Comparison of ENCODE assay signal across 16 mouse cellular contexts in the genomic region with DNA sequence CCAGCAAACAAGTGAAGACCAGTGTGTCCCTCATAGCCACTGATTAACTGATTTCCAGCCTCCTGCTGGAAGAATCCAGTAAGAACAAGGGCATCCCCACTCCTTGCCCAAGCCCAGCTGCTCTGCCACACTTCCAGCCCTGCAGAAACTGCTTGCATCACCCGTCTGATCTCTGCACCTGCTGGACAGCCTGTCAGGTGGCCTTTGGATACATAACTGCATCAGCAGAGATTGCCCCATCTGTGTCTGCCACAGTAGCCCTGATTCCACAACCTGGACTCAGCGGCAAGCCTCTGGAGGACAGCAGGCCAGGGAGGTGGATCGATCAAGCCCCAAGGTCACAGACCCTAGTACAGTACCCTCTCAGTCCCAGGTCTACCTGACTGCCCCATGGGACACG. TPM values are rescaled to one million over a fixed set of nuclear protein-coding genes. Genes with fewer than 3 reads are reported as not detected.
DNase-seq lines count a peak whose midpoint lies in the region; ATAC-seq and TF ChIP-seq lines count a peak whose summit lies in the region.
"Had no signal": no experiment of that assay in that cellular context is flagged by ENCODE, and none has a peak within 500 bp of the region (broad histone marks: within the 10 kb centered on the region; RNA-seq: fewer than 3 reads in every experiment).

No protein-coding gene starts in this region.

- no peak overlapping the region for H3K4me3 ChIP-seq in kidney, adult 2 months (ENCODE audit: insufficient read depth, low read depth, low read length)
- no peak overlapping the region for H3K4me3 ChIP-seq in kidney, embryonic 14.5 days (ENCODE audit: low read length)
- H3K4me3 ChIP-seq in liver, embryonic 16.5 days (ENCODE audit: low read depth, low read length), result no peak overlapping the region
- H3K4me3 ChIP-seq: limb, embryonic 15.5 days; midbrain, embryonic 15.5 days had no signal

- WGBS in kidney, adult 2 months, result 60% methylated on average over 4 of the region's 4 CpGs
- 81% methylated on average over 4 of the region's 4 CpGs for WGBS in kidney, embryonic 14.5 days
- 58% methylated on average over 4 of the region's 4 CpGs for whole genome bisulfite sequencing in liver, embryonic 16.5 days (ENCODE audit: insufficient replicate concordance)

- DNase-seq in kidney, adult 2 months, result peak; percentile 29
- DNase-seq in MN1 (ENCODE audit: low spot score), result peak; percentile 41
- DNase-seq in kidney, postnatal 25 days, result peak; percentile 24 to 72
- no peak for DNase-seq in lung, postnatal 10 days
- no peak for DNase-seq in T-cell, adult 2 months (ENCODE audit: low spot score)
- DNase-seq: adrenal gland, postnatal 14 days; cerebellum, adult 9-10 months; heart, adult 18-20 months had no signal

- TF ChIP-seq CTCF in kidney, adult 2 months (conservative IDR thresholded peaks at IDR 0.05; ENCODE audit: insufficient read depth, insufficient read length, low read depth, low read length), result 0 out of 2 replicates have a peak, but pooled peaks have one; percentile 27

- H3K27me3 ChIP-seq in kidney, adult 2 months (replicated peaks; ENCODE audit: control insufficient read depth, insufficient read depth, low read length), result no peaks in the 10 kb centered on the region
- no peaks in the 10 kb centered on the region for H3K27me3 ChIP-seq in kidney, embryonic 14.5 days (ENCODE audit: control insufficient read depth, insufficient read depth, low read length)
- no peaks in the 10 kb centered on the region for H3K27me3 ChIP-seq in liver, embryonic 16.5 days (ENCODE audit: control insufficient read depth, insufficient read depth, low read depth, low read length)
- H3K27me3 ChIP-seq: limb, embryonic 15.5 days; midbrain, embryonic 15.5 days had no signal

- no peak overlapping the region for H3K27ac ChIP-seq in kidney, adult 2 months (ENCODE audit: insufficient read depth, low read depth, low read length)
- H3K27ac ChIP-seq in kidney, embryonic 14.5 days (ENCODE audit: low read depth, low read length), result no peak overlapping the region
- H3K27ac ChIP-seq in liver, embryonic 16.5 days (ENCODE audit: low read length), result peak overlapping the region; percentile 29; the same call in 1 of the 2 replicates
- H3K27ac ChIP-seq: limb, embryonic 15.5 days; macrophage; midbrain, embryonic 15.5 days had no signal

- no peak for ATAC-seq in kidney, embryonic 14.5 days (ENCODE audit: low FRiP score, low TSS enrichment)
- ATAC-seq in liver, embryonic 16.5 days (ENCODE audit: low read depth), result peak; percentile 83
- ATAC-seq: forebrain, embryonic 16.5 days; hindbrain, embryonic 16.5 days; midbrain, embryonic 15.5 days had no signal

- H3K9ac ChIP-seq in kidney, embryonic 14.5 days (ENCODE audit: low read depth, low read length), result no peak overlapping the region
- no peak overlapping the region for H3K9ac ChIP-seq in liver, embryonic 16.5 days (ENCODE audit: low read depth, low read length)
- H3K9ac ChIP-seq: limb, embryonic 15.5 days; midbrain, embryonic 15.5 days had no signal

- TF ChIP-seq POLR2A in kidney, adult 2 months (IDR thresholded peaks at IDR 0.05; ENCODE audit: low read depth, low read length), result no peak

- H3K4me1 ChIP-seq in kidney, adult 2 months (ENCODE audit: control insufficient read depth, insufficient read depth, low read length), result peaks cover 5% of the 10 kb centered on the region; the same call in 1 of the 2 replicates
- H3K4me1 ChIP-seq in kidney, embryonic 14.5 days (ENCODE audit: control insufficient read depth, insufficient read depth, low read length), result 0 out of 2 replicates have a peak, but pooled peaks cover 3% of the 10 kb centered on the region
- peaks cover 2% of the 10 kb centered on the region; the same call in 1 of the 2 replicates for H3K4me1 ChIP-seq in liver, embryonic 16.5 days (ENCODE audit: control insufficient read depth, low read depth, low read length)
- H3K4me1 ChIP-seq: midbrain, embryonic 15.5 days had no signal

- no peaks in the 10 kb centered on the region for H3K9me3 ChIP-seq in kidney, embryonic 14.5 days (ENCODE audit: control insufficient read depth, low read length)
- no peaks in the 10 kb centered on the region for H3K9me3 ChIP-seq in liver, embryonic 16.5 days (replicated peaks; ENCODE audit: control insufficient read depth, low read length)
- H3K9me3 ChIP-seq: G1E; limb, embryonic 15.5 days; midbrain, embryonic 15.5 days had no signal

- no peaks in the 10 kb centered on the region for H3K36me3 ChIP-seq in kidney, adult 2 months (ENCODE audit: control insufficient read depth, insufficient read depth, low read length)
- H3K36me3 ChIP-seq in kidney, embryonic 14.5 days (ENCODE audit: control insufficient read depth, insufficient read depth, low read length), result no peaks in the 10 kb centered on the region; the same call in 1 of the 2 replicates
- no peaks in the 10 kb centered on the region for H3K36me3 ChIP-seq in liver, embryonic 16.5 days (ENCODE audit: control insufficient read depth, insufficient read depth)
- H3K36me3 ChIP-seq: limb, embryonic 15.5 days; midbrain, embryonic 15.5 days had no signal

- no peak overlapping the region for H3K4me2 ChIP-seq in kidney, embryonic 14.5 days (replicated peaks; ENCODE audit: low read depth, low read length)
- no peak overlapping the region for H3K4me2 ChIP-seq in liver, embryonic 16.5 days (ENCODE audit: low read depth, low read length)
- H3K4me2 ChIP-seq: limb, embryonic 15.5 days; midbrain, embryonic 15.5 days had no signal

RNA-seq across cellular contexts. Expression of gene Tor3a, which starts 16.6 kb away (rescaled TPM):
- polyA plus RNA-seq in kidney, adult 2 months (2012; rRNA removed), result 12.7 and 19.1 TPM in 2 replicates
- 15.5 and 21.1 TPM in 2 replicates for polyA plus RNA-seq in kidney, embryonic 14.5 days (2014; fragmentation: Nextera tagmentation; extraction: Ambion mirVana)
- 3.7 and 3.9 TPM in 2 replicates for polyA plus RNA-seq in liver, embryonic 16.5 days (2015; fragmentation: Nextera tagmentation; extraction: Ambion mirVana)

Comparison
In these comparisons a context has a peak if more than half of its experiments do, and no peak if none do; other contexts are left out.
1. DNase-seq: peak in kidney, adult 2 months (single experiment), MN1 (single experiment) and kidney, postnatal 25 days (2 of 2); none in lung, postnatal 10 days (single experiment) and T-cell, adult 2 months (single experiment).